Mouse (Mus musculus) liver, embryonic 12.5 days (tissue): ENCODE data around the gene Lgals7. TPM values are rescaled to one million over a fixed set of nuclear protein-coding genes. Genes with fewer than 3 reads are reported as not detected.

Experiments
- ATAC-seq: fragments of 200-750 bp; cut with Nextera tagmentation; 2 replicates; pipeline ENCODE4 v1.8.0; 2017; ENCODE audit warnings: moderate number of reproducible peaks, mild to moderate bottlenecking, moderate library complexity
- H3K27ac ChIP-seq: fragments of 300-500 bp; sonication (generic); 2 replicates; pipeline ENCODE4 v1.5.1; 2016; ENCODE audit warnings: mild to moderate bottlenecking
- H3K27me3 ChIP-seq: fragments of 300-500 bp; sonication (generic); replicated peaks from 2 replicates; pipeline ENCODE4 v1.6.1; 2016; ENCODE audit warnings: mild to moderate bottlenecking, moderate library complexity
- H3K36me3 ChIP-seq: fragments of 300-500 bp; sonication (generic); 2 replicates; pipeline ENCODE4 v1.6.1; 2016; ENCODE audit warnings: mild to moderate bottlenecking, moderate library complexity
- H3K4me1 ChIP-seq: fragments of 300-500 bp; sonication (generic); 2 replicates; pipeline ENCODE4 v1.6.1; 2016
- H3K4me2 ChIP-seq: fragments of 300-500 bp; sonication (generic); 2 replicates; pipeline ENCODE4 v1.6.1; 2016; ENCODE audit warnings: mild to moderate bottlenecking, moderate library complexity
- H3K4me3 ChIP-seq: fragments of 300-500 bp; sonication (generic); 2 replicates; pipeline ENCODE4 v1.5.1; 2016; ENCODE audit warnings: mild to moderate bottlenecking, moderate library complexity
- H3K9ac ChIP-seq: fragments of 300-500 bp; sonication (generic); 2 replicates; pipeline ENCODE4 v1.6.1; 2016; ENCODE audit warnings: mild to moderate bottlenecking, moderate library complexity
- H3K9me3 ChIP-seq: fragments of 300-500 bp; sonication (generic); replicated peaks from 2 replicates; pipeline ENCODE4 v1.6.1; 2016; ENCODE audit warnings: mild to moderate bottlenecking, moderate library complexity
- WGBS: fragments of 180-500 bp; shearing (Covaris S2); methylation state at CpG from one replicate; pipeline ENCODE4 v1.1.7; 2016; ENCODE audit not compliant: insufficient replicate concordance; 5-methylcytosine and 5-hydroxymethylcytosine counted together
- polyA plus RNA-seq: library from polyadenylated mRNA; unstranded; fragments of >200 nt; fragmentation: Nextera tagmentation; extraction: Ambion mirVana; gene quantifications from 2 replicates; pipeline ENCODE4 v1.2.1, GENCODE M21; 2016

Lgals7 gene
- polyA plus RNA-seq, 1 experiment from 2014 or later = not detected

DNA sequence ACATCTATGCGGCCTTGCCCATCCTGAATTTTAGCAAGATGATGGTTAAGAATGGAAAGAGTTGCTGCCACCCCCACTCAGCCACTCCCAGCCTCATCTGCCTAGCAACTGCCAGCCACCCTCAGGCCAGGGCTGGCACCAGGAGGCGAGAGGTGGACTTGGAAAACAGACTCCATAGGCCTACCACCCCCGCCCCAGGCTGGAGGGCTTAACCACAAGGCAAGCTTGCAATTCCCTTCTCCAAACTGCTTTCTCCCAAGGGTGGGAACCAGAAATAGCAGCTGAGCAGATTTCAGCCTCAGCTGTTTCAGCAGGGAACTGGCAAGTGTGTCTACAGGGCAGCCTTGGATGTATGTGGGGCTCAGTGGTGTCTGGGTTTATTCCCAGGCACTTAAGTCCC lies 39.2 kb downstream of the Lgals7 start:
- Histone ChIP-seq H3K4me3 (no peak overlapping the region), H3K27me3 (no peaks in the 10 kb centered on the region), H3K9ac (no peak overlapping the region), H3K36me3 (peaks cover 100% of the 10 kb centered on the region), H3K4me2 (no peak overlapping the region), H3K27ac (no peak overlapping the region), H3K9me3 (no peaks in the 10 kb centered on the region), H3K4me1 (no peaks in the 10 kb centered on the region)
- ATAC-seq = no peak
- 82% methylated on average over 3 of the region's 3 CpGs for WGBS

DNA sequence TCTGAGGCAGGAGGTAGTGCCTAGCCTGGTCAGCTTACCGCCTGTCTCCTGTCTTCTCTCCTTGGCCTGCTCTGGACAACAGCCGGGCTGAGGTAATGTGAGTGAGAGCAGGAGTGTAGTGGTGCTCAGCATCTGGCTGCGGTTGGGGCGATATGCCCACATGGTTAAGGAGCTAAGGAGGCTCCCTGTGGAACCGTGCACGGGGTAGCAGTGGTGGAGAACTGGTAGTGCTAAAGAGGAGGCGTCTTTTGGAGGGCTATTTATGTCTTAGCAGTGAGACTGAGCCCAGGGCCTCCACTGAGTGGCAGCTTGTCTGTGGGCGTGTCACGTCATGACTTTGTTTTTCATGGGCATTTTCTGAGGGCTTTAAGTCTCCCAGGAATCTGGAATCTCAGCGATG lies 40.1 kb downstream of the Lgals7 start:
- Histone ChIP-seq H3K4me2 (no peak overlapping the region), H3K27me3 (no peaks in the 10 kb centered on the region), H3K4me1 (no peaks in the 10 kb centered on the region), H3K27ac (no peak overlapping the region), H3K36me3 (peaks cover 100% of the 10 kb centered on the region), H3K4me3 (no peak overlapping the region), H3K9me3 (no peaks in the 10 kb centered on the region), H3K9ac (no peak overlapping the region)
- no peak for ATAC-seq
- WGBS = 86% methylated on average over 10 of the region's 10 CpGs

DNA sequence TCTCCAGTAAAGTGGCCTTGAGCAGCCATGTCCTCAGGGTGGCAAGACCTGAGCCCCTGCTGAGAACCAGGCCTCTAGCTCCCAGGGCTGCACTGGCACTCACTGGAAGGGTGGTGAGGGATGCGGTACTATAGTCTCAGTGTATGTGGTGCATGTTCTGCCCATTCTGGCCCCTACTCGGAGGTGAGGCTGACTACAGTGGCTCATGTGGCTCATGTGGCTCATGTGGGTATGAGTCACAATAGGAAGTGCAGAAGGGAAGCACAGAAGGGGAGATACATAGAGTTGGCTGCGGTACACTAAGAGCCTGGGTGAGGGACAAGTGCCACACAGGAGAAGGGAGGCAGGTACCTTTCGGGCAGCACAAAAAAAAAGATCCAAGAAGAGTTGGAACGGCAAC lies 43.5 kb downstream of the Lgals7 start:
- Histone ChIP-seq H3K4me2 (no peak overlapping the region), H3K27ac (no peak overlapping the region), H3K9ac (no peak overlapping the region), H3K4me3 (no peak overlapping the region), H3K36me3 (peaks cover 100% of the 10 kb centered on the region), H3K9me3 (no peaks in the 10 kb centered on the region), H3K4me1 (no peaks in the 10 kb centered on the region; the same call in 1 of the 2 replicates), H3K27me3 (no peaks in the 10 kb centered on the region)
- ATAC-seq = no peak
- 86% methylated on average over 5 of the region's 5 CpGs for WGBS

DNA sequence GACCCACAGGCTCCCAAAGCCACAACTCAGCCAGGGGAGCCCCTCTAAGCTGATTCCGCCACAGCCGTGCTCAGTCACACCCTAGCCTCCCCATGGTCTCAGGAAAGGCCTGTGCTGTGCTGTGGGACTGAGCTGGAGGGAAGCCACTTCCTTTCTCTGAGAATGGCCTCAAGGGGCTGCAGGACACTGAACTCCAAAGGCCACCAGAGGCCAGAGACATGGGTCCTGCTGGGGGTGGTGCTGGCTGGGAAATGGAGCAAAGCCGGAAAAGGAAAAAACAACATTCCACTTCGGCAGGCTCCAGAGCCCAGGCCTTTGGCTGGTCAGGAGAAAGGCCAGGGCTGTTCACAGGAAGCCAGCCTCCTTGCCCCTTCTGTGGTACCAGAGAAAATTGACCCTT lies 48.0 kb downstream of the Lgals7 start:
- Histone ChIP-seq H3K36me3 (peaks cover 100% of the 10 kb centered on the region), H3K27ac (peak overlapping the region; percentile 49), H3K9me3 (no peaks in the 10 kb centered on the region), H3K9ac (no peak overlapping the region), H3K4me3 (no peak overlapping the region), H3K27me3 (no peaks in the 10 kb centered on the region), H3K4me1 (peaks cover 24% of the 10 kb centered on the region), H3K4me2 (no peak overlapping the region)
- 78% methylated on average over 4 of the region's 4 CpGs for WGBS
- ATAC-seq = peak; percentile 57; the same call in 1 of the 2 replicates

DNA sequence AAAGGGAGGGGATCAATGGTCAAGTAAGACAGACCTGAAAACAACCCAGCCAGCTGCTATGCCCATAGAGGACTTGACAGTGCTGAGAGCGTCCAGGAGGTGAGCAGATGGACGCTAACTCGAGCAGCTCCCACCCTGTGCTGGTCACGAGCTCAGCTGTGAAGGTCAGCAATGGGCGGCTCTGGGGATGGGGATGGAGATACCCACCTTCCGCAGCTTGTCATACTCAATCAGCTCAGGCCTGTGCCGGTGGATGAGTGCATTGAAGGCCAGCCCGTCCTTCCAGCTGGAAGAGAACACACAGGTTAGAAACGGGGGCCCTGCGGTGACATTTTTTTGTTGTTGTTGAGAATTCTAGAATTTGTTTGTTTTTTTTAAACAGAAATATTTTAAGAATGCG lies 49.5 kb downstream of the Lgals7 start:
- no peaks in the 10 kb centered on the region for H3K27me3 ChIP-seq
- peaks cover 100% of the 10 kb centered on the region for H3K36me3 ChIP-seq
- H3K27ac ChIP-seq = no peak overlapping the region
- no peak for ATAC-seq
- H3K9me3 ChIP-seq = no peaks in the 10 kb centered on the region
- peaks cover 38% of the 10 kb centered on the region for H3K4me1 ChIP-seq
- no peak overlapping the region for H3K4me3 ChIP-seq
- no peak overlapping the region for H3K9ac ChIP-seq
- no peak overlapping the region for H3K4me2 ChIP-seq
- WGBS = 83% methylated on average over 11 of the region's 11 CpGs

Other genes starting within 250 kb of the Lgals7 start
- not detected in 2 replicates for gene Acp7, start 232.5 kb upstream of the Lgals7 start, polyA plus RNA-seq
- 0.28 and 0.48 TPM in 2 replicates for gene Fbxo27, start 171.0 kb upstream of the Lgals7 start, polyA plus RNA-seq
- 1.7 and 1.9 TPM in 2 replicates for gene Fbxo17, start 147.0 kb upstream of the Lgals7 start, polyA plus RNA-seq
- 122 and 123 TPM in 2 replicates for gene Mrps12, start 122.0 kb upstream of the Lgals7 start, polyA plus RNA-seq
- 20.4 and 22.3 TPM in 2 replicates for gene Sars2, start 121.9 kb upstream of the Lgals7 start, polyA plus RNA-seq
- not detected in 2 replicates for gene Ccer2, start 107.7 kb upstream of the Lgals7 start, polyA plus RNA-seq
- 28.5 and 29.0 TPM in 2 replicates for gene Sirt2, start 97.1 kb upstream of the Lgals7 start, polyA plus RNA-seq
- gene Nfkbib, start 96.3 kb upstream of the Lgals7 start, polyA plus RNA-seq = 41.6 and 43.1 TPM in 2 replicates
- gene Rinl, start 74.9 kb upstream of the Lgals7 start, polyA plus RNA-seq = 14.5 and 16.1 TPM in 2 replicates
- gene Hnrnpl, start 55.3 kb upstream of the Lgals7 start, polyA plus RNA-seq = 186 and 188 TPM in 2 replicates
- gene Ech1, start 38.6 kb upstream of the Lgals7 start, polyA plus RNA-seq = 72.3 and 73.6 TPM in 2 replicates
- gene Lgals4, start 30.0 kb upstream of the Lgals7 start, polyA plus RNA-seq = 2.7 and 3.6 TPM in 2 replicates
- 0.12 and 0.13 TPM in 2 replicates for gene Capn12, start 17.6 kb downstream of the Lgals7 start, polyA plus RNA-seq
- 165 and 166 TPM in 2 replicates for gene Actn4, start 98.5 kb downstream of the Lgals7 start, polyA plus RNA-seq
- gene Eif3k, start 118.0 kb downstream of the Lgals7 start, polyA plus RNA-seq = 325 and 336 TPM in 2 replicates
- gene Map4k1, start 118.2 kb downstream of the Lgals7 start, polyA plus RNA-seq = 33.3 and 35.0 TPM in 2 replicates